Mouse (Mus musculus) gastrocnemius, adult 2 months (tissue): ENCODE data around the gene Gm5458. TPM values are rescaled to one million over a fixed set of nuclear protein-coding genes. Genes with fewer than 3 reads are reported as not detected.
"Not testable (repeated sequence)": the region's sequence is repeated elsewhere in the genome, so short reads cannot be mapped to it uniquely, and the experiment has no call there.

Experiments used
- DNase-seq: peaks from one replicate; pipeline ENCODE4 v3.0.0; 2022
- H3K27ac ChIP-seq: fragments of 200-600 bp; 2 replicates; pipeline ENCODE4 v1.8.1; 2022; ENCODE audit warnings: mild to moderate bottlenecking
- H3K4me3 ChIP-seq: fragments of 200-600 bp; 2 replicates; pipeline ENCODE4 v1.8.1; 2022; ENCODE audit warnings: mild to moderate bottlenecking, moderate library complexity
- CTCF ChIP-seq: fragments of 200-600 bp; IDR thresholded peaks from 2 replicates; pipeline ENCODE4 v1.8.1; 2022; ENCODE audit warnings: antibody characterized with exemption, mild to moderate bottlenecking, moderate library complexity
- intact Hi-C: fragments of 180-260 bp; cut with DNase I; formaldehyde crosslinking; loops from one replicate; pipeline ENCODE4 v1.15.1; 2025
- long read RNA-seq, 2 experiments: library from polyadenylated mRNA; stranded (forward); transcript quantifications; one replicate each; pipeline ENCODE4 v2.0.0; 2021
- total RNA-seq, 2 experiments: library from RNA; stranded (reverse); gene quantifications; 2 replicates each; pipeline ENCODE4 v1.2.3; 2021

The Gm5458 gene
- not detected for total RNA-seq
- long read RNA-seq, experiment 1: 0 reads
- long read RNA-seq, experiment 2: 0 reads

GRCm38 (mm10) chr14:19602481-19602880, at the start of gene Gm5458:
Gene Gm5458 (minus strand): TSS chr14:19602581.
- H3K27ac ChIP-seq, DNase-seq, intact Hi-C loops: not testable (repeated sequence)

DNA sequence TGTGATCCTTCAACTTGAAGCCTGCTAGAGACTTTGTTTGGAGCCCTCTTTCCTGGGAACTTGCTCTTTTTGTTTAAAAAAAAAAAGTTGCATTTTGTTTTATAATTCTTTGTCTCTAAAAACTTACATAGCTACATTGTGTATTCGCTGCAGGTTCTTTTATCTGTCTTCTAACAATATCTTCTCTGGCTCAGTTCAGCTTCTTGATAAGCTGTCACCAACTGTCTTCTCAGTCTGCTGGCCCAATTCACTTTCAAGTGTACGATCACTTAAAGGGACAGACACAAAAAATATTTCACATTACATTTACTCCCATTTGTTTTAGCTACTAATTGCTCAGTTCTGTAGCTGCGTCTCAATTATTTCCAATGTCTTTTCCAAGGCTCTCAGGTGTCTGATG, 43.9 kb upstream of the Gm5458 start:
- Histone ChIP-seq H3K4me3 (no peak overlapping the region), H3K27ac (no peak overlapping the region)
- no peak for TF ChIP-seq CTCF
- no peak for DNase-seq
- intact Hi-C loops: no loop called here

More at GRCm38 (mm10) chr14:19602481-19602880, at the start of gene Gm5458:
- not testable (repeated sequence) for H3K4me3 ChIP-seq

DNA sequence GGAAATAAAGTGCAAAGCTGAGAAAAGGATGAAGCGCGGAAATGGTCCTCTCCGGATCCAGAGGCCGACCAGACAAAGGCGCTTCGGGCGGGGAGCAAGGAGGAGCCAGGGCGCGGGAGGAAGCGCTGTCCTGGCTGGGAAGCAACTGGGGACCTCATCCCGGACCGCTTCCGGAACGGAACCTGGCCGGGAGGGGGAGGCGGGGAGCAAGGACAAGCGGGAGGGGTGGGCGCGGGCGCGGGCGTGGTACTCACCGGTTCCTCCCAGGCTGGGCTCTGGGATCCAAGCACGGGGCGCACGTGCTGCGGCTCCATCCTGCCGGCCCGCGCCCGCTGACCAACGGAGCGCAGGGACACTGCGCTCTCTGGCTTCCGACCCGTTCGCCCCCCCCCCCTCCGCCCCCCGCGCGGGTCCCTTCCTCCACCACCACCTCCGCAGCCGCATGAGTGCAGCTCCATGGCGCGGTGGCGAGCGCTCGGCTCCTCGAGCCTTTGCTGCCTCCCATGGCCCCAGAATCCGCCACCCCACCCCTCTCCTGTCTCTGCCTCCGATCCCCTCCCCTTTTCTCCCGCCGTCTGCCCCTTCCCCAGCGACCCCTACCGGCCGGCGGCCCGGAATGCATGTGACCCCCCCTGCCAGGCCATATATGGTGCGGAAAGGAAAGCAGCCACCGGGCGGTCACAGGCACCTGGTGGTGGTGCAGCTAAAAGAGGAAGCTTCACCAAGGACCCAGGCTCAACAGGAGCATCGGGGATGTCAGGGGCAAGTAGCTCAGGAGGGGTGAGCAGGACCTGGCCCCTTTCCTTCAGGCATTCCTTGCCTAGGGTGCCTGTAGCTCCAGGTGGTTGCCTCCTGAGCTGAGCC, 17.3 kb downstream of the Gm5458 start, which contains the start of gene Gm2237:
Gm2237 (minus strand) TSS at position 332 of the 864 bp plus-strand sequence.
- intact Hi-C loops: not testable (repeated sequence)
- peak within 1 kb of the TSS; percentile 72 for H3K27ac ChIP-seq
- peak; percentile 41 for DNase-seq
- H3K4me3 ChIP-seq: peak within 1 kb of the TSS; percentile 68

DNA sequence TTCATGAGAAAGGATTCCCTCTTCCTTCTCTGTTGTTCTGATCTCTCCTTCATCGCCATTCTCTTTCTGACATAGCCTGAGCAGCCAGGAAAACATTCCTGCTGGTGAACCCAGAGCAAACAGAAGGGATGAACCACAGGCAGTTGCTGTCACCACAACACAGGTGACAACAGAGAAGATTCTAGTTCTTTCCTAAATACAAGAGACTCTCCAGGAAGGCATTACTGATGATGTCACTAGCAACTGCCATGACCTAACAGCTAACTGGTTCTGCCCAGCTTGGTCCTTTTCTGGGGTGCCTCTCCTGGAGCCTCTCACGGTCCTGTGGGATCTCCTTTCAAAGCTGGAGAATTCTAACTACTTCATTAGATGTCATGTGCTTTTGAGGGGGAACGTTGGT, 52.5 kb downstream of the Gm5458 start, which contains the start of gene Gm2244:
Gm2244 (minus strand) TSS at position 101 of the 400 bp plus-strand sequence.
- H3K4me3 ChIP-seq, intact Hi-C loops, DNase-seq, H3K27ac ChIP-seq: not testable (repeated sequence)

Other genes starting within 250 kb of the Gm5458 start
- not detected for gene Gm21738, start 183.7 kb downstream of the Gm5458 start, total RNA-seq
- not detected for gene Gm2244, start 52.6 kb downstream of the Gm5458 start, total RNA-seq
- gene Gm2237, start 17.4 kb downstream of the Gm5458 start, total RNA-seq: under 1 TPM in 1 of 2 experiments, not detected in 1; 0.64 TPM
- gene Nid2, start 148.7 kb upstream of the Gm5458 start, total RNA-seq: 1 to 10 TPM; 6.5 to 7.6 TPM
- 10 to 100 TPM; 84.9 to 85.6 TPM for gene Rtraf, start 221.2 kb upstream of the Gm5458 start, total RNA-seq